Mouse (Mus musculus) stomach, postnatal 0 days (tissue): ENCODE data around the gene Olfr986.

Experiments
- CTCF ChIP-seq: IDR thresholded peaks from 2 replicates; pipeline ENCODE4 v1.5.1; 2016; ENCODE audit warnings: antibody characterized with exemption, low read depth, mild to moderate bottlenecking, moderate library complexity
- EP300 ChIP-seq: optimal IDR thresholded peaks from 2 replicates; pipeline ENCODE3; 2016; ENCODE audit warnings: antibody characterized with exemption

- TF ChIP-seq CTCF (no peak), EP300 (no peak)
Measured at GRCm38 (mm10) chr9:40228804-40229331, 48.1 kb downstream of the Olfr986 start.
